In the genomic region with DNA sequence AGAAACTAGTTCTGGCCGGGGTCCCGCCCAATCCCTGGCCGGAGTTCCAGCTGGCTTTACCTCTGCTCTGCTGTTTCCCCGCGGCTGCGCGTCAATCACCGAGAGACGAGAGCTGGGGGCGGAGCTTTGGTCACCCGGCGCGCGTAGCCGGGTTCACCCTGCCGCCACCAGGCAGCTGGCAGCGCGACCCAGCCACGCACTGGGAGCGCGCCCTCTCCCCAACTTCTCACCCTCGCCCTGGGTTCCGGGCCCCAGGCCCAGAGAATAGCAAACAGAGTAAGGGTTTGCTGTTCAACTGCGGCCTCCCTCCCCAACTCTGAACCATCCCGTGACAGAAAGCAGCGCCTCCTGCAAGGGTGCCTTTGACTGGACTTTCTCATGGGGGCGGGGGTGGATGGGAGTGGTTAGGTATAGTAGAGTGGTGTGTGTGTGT, we compare ENCODE assay signal across 9 mouse cellular contexts. TPM values are rescaled to one million over a fixed set of nuclear protein-coding genes. Genes with fewer than 3 reads are reported as not detected.
DNase-seq lines count a peak whose midpoint lies in the region; ATAC-seq and TF ChIP-seq lines count a peak whose summit lies in the region.
"Had no signal": no experiment of that assay in that cellular context is flagged by ENCODE, and none has a peak within 500 bp of the region (broad histone marks: within the 10 kb centered on the region; RNA-seq: fewer than 3 reads in every experiment).

No protein-coding gene starts in this region.

- no peaks in the 10 kb centered on the region for H3K9me3 ChIP-seq in midbrain, embryonic 16.5 days (replicated peaks; ENCODE audit: control insufficient read depth, low read length, poor library complexity, severe bottlenecking)

- no peaks in the 10 kb centered on the region for H3K4me1 ChIP-seq in heart, adult 2 months (ENCODE audit: control insufficient read depth, insufficient read depth, low read length)
- 0 out of 2 replicates have a peak, but pooled peaks cover 3% of the 10 kb centered on the region for H3K4me1 ChIP-seq in liver, adult 2 months (ENCODE audit: control insufficient read depth, insufficient read depth, low read length)
- H3K4me1 ChIP-seq in midbrain, embryonic 16.5 days (ENCODE audit: control insufficient read depth, insufficient read depth, low read length): peaks cover 14% of the 10 kb centered on the region

- WGBS in heart, adult 2 months: under 1% methylated on average over 27 of the region's 27 CpGs
- under 1% methylated on average over 27 of the region's 27 CpGs for WGBS in liver, adult 2 months
- under 1% methylated on average over 27 of the region's 27 CpGs for WGBS in midbrain, embryonic 16.5 days

- intact Hi-C loops in heart, adult 2 months (cut with DNase I): no loop called here

- peak; percentile 45 for TF ChIP-seq CTCF in heart, adult 2 months (IDR thresholded peaks at IDR 0.05)
- 0 out of 2 replicates have a peak, but pooled peaks have one; percentile 6 for TF ChIP-seq CTCF in liver, adult 2 months (IDR thresholded peaks at IDR 0.05; ENCODE audit: low read depth, low read length)

- H3K9ac ChIP-seq in heart, adult 2 months (ENCODE audit: low read depth, low read length): peak overlapping the region; percentile 63
- H3K9ac ChIP-seq in liver, adult 2 months (ENCODE audit: low read depth, low read length): peak overlapping the region; percentile 60
- H3K9ac ChIP-seq in midbrain, embryonic 16.5 days (ENCODE audit: low read depth, low read length): peak overlapping the region; percentile 69

- H3K79me2 ChIP-seq in heart, adult 2 months (replicated peaks; ENCODE audit: control insufficient read depth, insufficient read depth, low read length): no peaks in the 10 kb centered on the region
- peaks cover 4% of the 10 kb centered on the region; the same call in 1 of the 2 replicates for H3K79me2 ChIP-seq in liver, adult 2 months (ENCODE audit: control insufficient read depth, insufficient read depth, low read length)

- peak overlapping the region; percentile 78 for H3K4me3 ChIP-seq in heart, adult 2 months
- peak overlapping the region; percentile 56 for H3K4me3 ChIP-seq in liver, adult 2 months (ENCODE audit: insufficient read depth, low read depth, low read length)
- H3K4me3 ChIP-seq in midbrain, embryonic 16.5 days (ENCODE audit: low read depth, low read length): peak overlapping the region; percentile 43

- DNase-seq in layer of hippocampus, adult 18-20 months (ENCODE audit: low spot score in 2 of 2): peak; percentile 46 to 59
- DNase-seq in layer of hippocampus, adult 9-10 months (ENCODE audit: low spot score): no peak
- peak; percentile 82 for DNase-seq in embryo, embryonic 11.5 days (ENCODE audit: low read depth, low spot score)
- DNase-seq in heart, adult 2 months: peak; percentile 89 to 92
- DNase-seq in kidney, adult 18-20 months: peak; percentile 88
- peak; percentile 67 for DNase-seq in liver, adult 2 months (ENCODE audit: extremely low read depth, low read depth, low spot score)
- DNase-seq in testis, postnatal 10 days (ENCODE audit: low spot score): peak; percentile 80

- peak overlapping the region; percentile 96 for H3K27ac ChIP-seq in heart, adult 2 months
- H3K27ac ChIP-seq in liver, adult 2 months (replicated peaks; ENCODE audit: insufficient read depth, low read depth, low read length): peak overlapping the region; percentile 74
- peak overlapping the region; percentile 84 for H3K27ac ChIP-seq in midbrain, embryonic 16.5 days (ENCODE audit: low read length)

- peak overlapping the region; percentile 72 for H3K4me2 ChIP-seq in midbrain, embryonic 16.5 days (ENCODE audit: low read length)

- TF ChIP-seq EP300 in heart, adult 2 months (IDR thresholded peaks at IDR 0.05; ENCODE audit: insufficient read depth, low read depth, low read length): no peak

- no peak; the same call in 1 of the 2 replicates for TF ChIP-seq POLR2A in heart, adult 2 months (IDR thresholded peaks at IDR 0.05; ENCODE audit: insufficient read depth, low read depth, low read length)
- 0 out of 2 replicates have a peak, but pooled peaks have one; percentile 32 for TF ChIP-seq POLR2A in liver, adult 2 months (IDR thresholded peaks at IDR 0.05; ENCODE audit: extremely low read depth, insufficient read depth, low read length)

- H3K36me3 ChIP-seq in heart, adult 2 months (ENCODE audit: control insufficient read depth, insufficient read depth, low read length): no peaks in the 10 kb centered on the region
- H3K36me3 ChIP-seq in liver, adult 2 months (ENCODE audit: control insufficient read depth, insufficient read depth, low read length): no peaks in the 10 kb centered on the region
- no peaks in the 10 kb centered on the region for H3K36me3 ChIP-seq in midbrain, embryonic 16.5 days (ENCODE audit: control insufficient read depth, insufficient read depth, low read length)

- H3K27me3 ChIP-seq in heart, adult 2 months (ENCODE audit: control insufficient read depth, insufficient read depth, low read length): no peaks in the 10 kb centered on the region
- no peaks in the 10 kb centered on the region; the same call in 1 of the 2 replicates for H3K27me3 ChIP-seq in liver, adult 2 months (ENCODE audit: control insufficient read depth, insufficient read depth, low read length)
- H3K27me3 ChIP-seq in midbrain, embryonic 16.5 days (ENCODE audit: control insufficient read depth, insufficient read depth, low read depth, low read length): peaks cover 3% of the 10 kb centered on the region; the same call in 1 of the 2 replicates

- ATAC-seq in midbrain, embryonic 16.5 days: peak; percentile 56

RNA-seq across cellular contexts. Expression of a gene that starts 1.4 kb away (rescaled TPM):
- total RNA-seq in layer of hippocampus, adult 18-20 months (2021): 10 to 100 TPM; 40.7 to 41.2 TPM
- total RNA-seq in heart, adult 2 months (2021): 10 to 100 TPM; 24.9 to 30.4 TPM
- 16.9 and 22.4 TPM in 2 replicates for polyA plus RNA-seq in heart, adult 2 months (2012; rRNA removed)
- total RNA-seq in liver, adult 2 months (2014; rRNA removed): 4.4 and 4.5 TPM in 2 replicates
- polyA plus RNA-seq in liver, adult 2 months (2012; rRNA removed): 2.2 and 2.4 TPM in 2 replicates
- polyA plus RNA-seq in midbrain, embryonic 16.5 days (2015; fragmentation: Nextera tagmentation; extraction: Ambion mirVana): 62.5 and 70.2 TPM in 2 replicates
- total RNA-seq: neutrophil, adult 5-6 weeks had no signal
